ENCODE assay signal across 10 mouse cellular contexts in genomic region chr15:102395061-102395460, GRCm38 (mm10). TPM values are rescaled to one million over a fixed set of nuclear protein-coding genes. Genes with fewer than 3 reads are reported as not detected.
DNase-seq lines count a peak whose midpoint lies in the region; ATAC-seq lines count a peak whose summit lies in the region.
"Had no signal": no experiment of that assay in that cellular context is flagged by ENCODE, and none has a peak within 500 bp of the region (broad histone marks: within the 10 kb centered on the region; RNA-seq: fewer than 3 reads in every experiment).

No protein-coding gene starts in this region.

- no peak for ATAC-seq in forebrain, embryonic 14.5 days
- ATAC-seq in embryonic facial prominence, embryonic 11.5 days (replicated peaks; ENCODE audit: insufficient number of reproducible peaks, low FRiP score, low TSS enrichment, low read depth): 0 out of 2 replicates have a peak, but pooled peaks have one; percentile 25
- ATAC-seq in limb, embryonic 15.5 days (ENCODE audit: insufficient number of reproducible peaks, low FRiP score, low TSS enrichment, low read depth): no peak

- no peaks in the 10 kb centered on the region for H3K36me3 ChIP-seq in forebrain, embryonic 10.5 days (replicated peaks)
- no peaks in the 10 kb centered on the region for H3K36me3 ChIP-seq in forebrain, embryonic 14.5 days (ENCODE audit: control insufficient read depth, insufficient read depth, low read length)
- H3K36me3 ChIP-seq in embryonic facial prominence, embryonic 11.5 days (replicated peaks; ENCODE audit: control insufficient read depth, insufficient read depth, low read depth, low read length): no peaks in the 10 kb centered on the region
- no peaks in the 10 kb centered on the region for H3K36me3 ChIP-seq in limb, embryonic 15.5 days

- H3K4me1 ChIP-seq in forebrain, embryonic 10.5 days: peaks cover 57% of the 10 kb centered on the region
- peaks cover 6% of the 10 kb centered on the region; the same call in 1 of the 2 replicates for H3K4me1 ChIP-seq in forebrain, embryonic 14.5 days (ENCODE audit: control insufficient read depth, insufficient read depth, low read length)
- no peaks in the 10 kb centered on the region; the same call in 1 of the 2 replicates for H3K4me1 ChIP-seq in embryonic facial prominence, embryonic 11.5 days (ENCODE audit: control insufficient read depth, insufficient read depth, low read length)
- H3K4me1 ChIP-seq in limb, embryonic 15.5 days: peaks cover 25% of the 10 kb centered on the region

- no peak overlapping the region for H3K4me2 ChIP-seq in forebrain, embryonic 14.5 days (ENCODE audit: low read length)
- H3K4me2 ChIP-seq in embryonic facial prominence, embryonic 11.5 days (ENCODE audit: low read depth, low read length): no peak overlapping the region
- no peak overlapping the region for H3K4me2 ChIP-seq in limb, embryonic 15.5 days

- DNase-seq in forebrain, embryonic 10.5 days (ENCODE audit: extremely low spot score, low spot score): no peak
- no peak for DNase-seq in forebrain, embryonic 14.5 days (ENCODE audit: low spot score)
- peak; percentile 69 for DNase-seq in 3T3-L1 (ENCODE audit: low read depth, low spot score)
- DNase-seq in embryonic facial prominence, embryonic 11.5 days (ENCODE audit: low spot score): no peak
- no peak for DNase-seq in spleen, postnatal 36 days (ENCODE audit: low spot score in 2 of 2)
- DNase-seq in cerebellum, postnatal 14 days: no peak
- no peak for DNase-seq in left cerebral cortex, adult 8-10 months (ENCODE audit: low spot score in 2 of 2)

- peak overlapping the region; percentile 60; the same call in 1 of the 2 replicates for H3K27ac ChIP-seq in forebrain, embryonic 10.5 days
- H3K27ac ChIP-seq in forebrain, embryonic 14.5 days (ENCODE audit: low read depth, low read length): no peak overlapping the region
- H3K27ac ChIP-seq in embryonic facial prominence, embryonic 11.5 days (replicated peaks; ENCODE audit: low read depth, low read length): no peak overlapping the region
- peak overlapping the region; percentile 14; the same call in 1 of the 2 replicates for H3K27ac ChIP-seq in limb, embryonic 15.5 days
- H3K27ac ChIP-seq: layer of hippocampus, adult 2 months had no signal

- no peak overlapping the region for H3K9ac ChIP-seq in forebrain, embryonic 14.5 days (ENCODE audit: low read length)
- no peak overlapping the region for H3K9ac ChIP-seq in embryonic facial prominence, embryonic 11.5 days (replicated peaks; ENCODE audit: low read length)
- no peak overlapping the region for H3K9ac ChIP-seq in limb, embryonic 15.5 days

- H3K9me3 ChIP-seq in forebrain, embryonic 10.5 days: no peaks in the 10 kb centered on the region
- no peaks in the 10 kb centered on the region for H3K9me3 ChIP-seq in forebrain, embryonic 14.5 days (replicated peaks; ENCODE audit: control insufficient read depth, low read length)
- no peaks in the 10 kb centered on the region for H3K9me3 ChIP-seq in embryonic facial prominence, embryonic 11.5 days (replicated peaks; ENCODE audit: control insufficient read depth, low read length)
- H3K9me3 ChIP-seq in limb, embryonic 15.5 days: no peaks in the 10 kb centered on the region

- WGBS in forebrain, embryonic 10.5 days: 22% methylated on average over 3 of the region's 3 CpGs
- 27% methylated on average over 3 of the region's 3 CpGs for WGBS in forebrain, embryonic 14.5 days
- 4% methylated on average over 3 of the region's 3 CpGs for WGBS in embryonic facial prominence, embryonic 11.5 days
- 11% methylated on average over 3 of the region's 3 CpGs for WGBS in limb, embryonic 15.5 days

- no peak overlapping the region for H3K4me3 ChIP-seq in forebrain, embryonic 10.5 days
- H3K4me3 ChIP-seq in forebrain, embryonic 14.5 days (ENCODE audit: low read depth, low read length): no peak overlapping the region
- H3K4me3 ChIP-seq in embryonic facial prominence, embryonic 11.5 days (ENCODE audit: low read depth, low read length): no peak overlapping the region
- H3K4me3 ChIP-seq in limb, embryonic 15.5 days: no peak overlapping the region
- H3K4me3 ChIP-seq: layer of hippocampus, adult 2 months had no signal

- H3K27me3 ChIP-seq in forebrain, embryonic 10.5 days (ENCODE audit: poor library complexity, severe bottlenecking): no peaks in the 10 kb centered on the region
- H3K27me3 ChIP-seq in forebrain, embryonic 14.5 days (replicated peaks; ENCODE audit: control insufficient read depth, insufficient read depth, low read length): no peaks in the 10 kb centered on the region
- no peaks in the 10 kb centered on the region for H3K27me3 ChIP-seq in embryonic facial prominence, embryonic 11.5 days (ENCODE audit: control insufficient read depth, insufficient read depth, low read length)
- no peaks in the 10 kb centered on the region for H3K27me3 ChIP-seq in limb, embryonic 15.5 days

RNA-seq across cellular contexts. Expression of gene Sp1, which starts 10.9 kb away (rescaled TPM):
- 9.7 and 9.9 TPM in 2 replicates for polyA plus RNA-seq in forebrain, embryonic 10.5 days (2016; fragmentation: Nextera tagmentation; extraction: Ambion mirVana)
- 6.6 and 7.0 TPM in 2 replicates for polyA plus RNA-seq in forebrain, embryonic 14.5 days (2014; fragmentation: Nextera tagmentation; extraction: Ambion mirVana)
- 12.8 and 13.9 TPM in 2 replicates for polyA plus RNA-seq in embryonic facial prominence, embryonic 11.5 days (2014; fragmentation: Nextera tagmentation; extraction: Ambion mirVana)
- polyA plus RNA-seq in limb, embryonic 15.5 days (2015; fragmentation: Nextera tagmentation; extraction: Ambion mirVana): 9.3 and 11.1 TPM in 2 replicates
- 10 to 100 TPM; 30.3 to 44.7 (median 38.7) TPM for total RNA-seq in left cerebral cortex, adult 8-10 months (2022)

RNA-seq across cellular contexts. Expression of gene Sp7, which starts 28.1 kb away (rescaled TPM):
- 0.25 and 0.42 TPM in 2 replicates for polyA plus RNA-seq in forebrain, embryonic 10.5 days (2016; fragmentation: Nextera tagmentation; extraction: Ambion mirVana)
- 0.33 and 0.39 TPM in 2 replicates for polyA plus RNA-seq in forebrain, embryonic 14.5 days (2014; fragmentation: Nextera tagmentation; extraction: Ambion mirVana)
- 2.4 and 3.0 TPM in 2 replicates for polyA plus RNA-seq in embryonic facial prominence, embryonic 11.5 days (2014; fragmentation: Nextera tagmentation; extraction: Ambion mirVana)
- polyA plus RNA-seq in limb, embryonic 15.5 days (2015; fragmentation: Nextera tagmentation; extraction: Ambion mirVana): 12.6 and 18.1 TPM in 2 replicates
- total RNA-seq in left cerebral cortex, adult 8-10 months (2022): 1 to 10 TPM in 2 of 4 experiments, under 1 TPM in 2; 0.82 to 1.6 (median 1.0) TPM
- polyA plus RNA-seq: spleen, adult 2 months had no signal

RNA-seq across cellular contexts. Expression of gene Aaas, which starts 44.5 kb away (rescaled TPM):
- polyA plus RNA-seq in forebrain, embryonic 10.5 days (2016; fragmentation: Nextera tagmentation; extraction: Ambion mirVana): 141 and 144 TPM in 2 replicates
- 43.2 and 48.2 TPM in 2 replicates for polyA plus RNA-seq in forebrain, embryonic 14.5 days (2014; fragmentation: Nextera tagmentation; extraction: Ambion mirVana)
- polyA plus RNA-seq in embryonic facial prominence, embryonic 11.5 days (2014; fragmentation: Nextera tagmentation; extraction: Ambion mirVana): 98.3 and 102 TPM in 2 replicates
- polyA plus RNA-seq in limb, embryonic 15.5 days (2015; fragmentation: Nextera tagmentation; extraction: Ambion mirVana): 61.3 and 62.0 TPM in 2 replicates
- total RNA-seq in left cerebral cortex, adult 8-10 months (2022): 10 to 100 TPM; 20.1 to 25.3 (median 22.2) TPM

RNA-seq across cellular contexts. Expression of gene Amhr2, which starts 50.1 kb away (rescaled TPM):
- polyA plus RNA-seq in forebrain, embryonic 10.5 days (2016; fragmentation: Nextera tagmentation; extraction: Ambion mirVana): 0.33 TPM in 1 of 2 replicates, not detected in the other
- polyA plus RNA-seq in forebrain, embryonic 14.5 days (2014; fragmentation: Nextera tagmentation; extraction: Ambion mirVana): 0.11 and 0.25 TPM in 2 replicates
- 0.24 TPM in 1 of 2 replicates, not detected in the other for polyA plus RNA-seq in embryonic facial prominence, embryonic 11.5 days (2014; fragmentation: Nextera tagmentation; extraction: Ambion mirVana)
- 1.0 and 2.6 TPM in 2 replicates for polyA plus RNA-seq in limb, embryonic 15.5 days (2015; fragmentation: Nextera tagmentation; extraction: Ambion mirVana)
- 1 to 10 TPM in 1 of 4 experiments, under 1 TPM in 3; 0.73 to 2.0 (median 0.92) TPM for total RNA-seq in left cerebral cortex, adult 8-10 months (2022)

Comparison
In these comparisons a context has a peak if more than half of its experiments do, and no peak if none do; other contexts are left out.
1. H3K27ac ChIP-seq: peak in forebrain, embryonic 10.5 days (single experiment) and limb, embryonic 15.5 days (single experiment); none in forebrain, embryonic 14.5 days (single experiment) and embryonic facial prominence, embryonic 11.5 days (single experiment).